Mouse (Mus musculus): ENCODE results near the gene Slc1a7. TPM values are rescaled to one million over a fixed set of nuclear protein-coding genes. Genes with fewer than 3 reads are reported as not detected.

Gene Slc1a7
- total RNA-seq, 2 experiments from 2014 or later, result 0.72 to 0.79 TPM

DNA sequence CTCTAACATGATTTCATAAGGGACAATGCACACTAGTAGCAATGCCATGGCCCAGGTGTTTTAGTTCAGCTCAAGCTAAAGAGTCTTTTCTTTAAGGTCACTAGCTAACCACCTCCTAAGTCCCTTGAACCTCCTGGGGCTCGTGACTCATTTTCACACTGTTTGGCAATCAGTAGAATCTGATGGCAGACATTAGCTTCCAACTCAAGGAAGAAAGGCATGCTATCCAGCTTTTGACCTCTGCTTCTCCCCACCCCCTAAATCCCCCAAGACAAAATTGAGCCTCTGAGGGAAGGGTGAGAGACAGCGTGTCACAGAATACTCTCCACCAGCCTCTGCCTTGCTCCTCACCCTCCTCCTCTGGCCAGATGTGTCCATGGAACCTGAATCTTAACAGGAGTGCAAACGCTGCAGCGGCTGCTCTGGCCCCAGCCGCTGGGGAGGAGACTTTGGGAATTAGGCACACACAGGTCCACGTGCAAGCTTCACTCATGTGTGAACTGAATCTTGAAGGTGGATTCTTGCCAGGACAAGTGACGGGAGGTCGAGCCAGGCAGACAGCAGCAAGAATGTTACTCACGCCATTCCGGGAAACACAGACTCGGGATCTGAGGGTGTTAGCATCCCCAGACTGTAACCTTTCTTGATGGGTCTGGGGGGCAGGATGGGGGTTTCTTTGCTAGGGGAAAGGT lies 30.7 kb downstream of the Slc1a7 start:
- intact Hi-C loops (cut with DNase I), result no loop called here
- DNase-seq (ENCODE audit: low spot score in 2 of 2), result no peak

DNA sequence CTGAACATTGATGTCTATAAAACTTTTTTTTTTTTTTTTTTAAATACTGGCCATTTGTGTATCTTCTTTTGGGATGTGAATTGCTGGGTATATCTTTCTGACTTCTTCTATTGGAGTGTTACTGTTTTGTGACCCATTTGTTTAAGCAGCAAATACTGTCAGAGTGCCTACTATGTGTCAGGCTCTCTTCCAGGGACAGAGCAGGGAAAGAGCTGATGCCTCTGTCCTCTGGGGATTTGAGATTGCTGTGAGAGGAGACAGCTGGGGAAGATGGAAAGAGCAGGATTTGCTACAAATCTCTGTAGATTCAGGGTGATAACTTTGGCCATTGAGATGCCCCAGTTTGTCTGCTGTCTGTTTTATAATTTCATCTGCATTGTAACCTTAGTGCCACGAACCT lies 31.2 kb downstream of the Slc1a7 start:
- intact Hi-C loops (cut with DNase I), result no loop called here
- no peak for DNase-seq (ENCODE audit: low spot score in 2 of 2)

DNA sequence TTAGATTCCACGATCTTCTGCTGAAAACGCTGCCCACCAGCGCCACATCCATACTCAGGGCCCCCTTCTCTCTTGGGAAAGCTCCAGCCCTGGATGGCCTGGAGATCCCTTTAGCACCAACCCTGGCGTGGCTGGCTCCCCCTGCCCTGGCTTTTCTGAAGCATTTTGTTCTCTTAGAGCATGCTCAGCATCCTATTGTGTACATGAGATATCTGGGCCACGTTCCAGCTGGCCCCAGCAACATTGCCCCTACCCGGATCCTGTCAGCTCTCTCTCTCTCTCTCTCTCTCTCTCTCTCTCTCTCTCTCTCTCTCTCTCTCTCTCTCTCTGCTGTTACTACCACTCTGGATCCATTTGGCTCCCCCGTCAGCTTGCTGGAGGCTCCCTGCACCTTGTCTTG lies 37.2 kb downstream of the Slc1a7 start:
- no peak for DNase-seq (ENCODE audit: low spot score in 2 of 2)
- intact Hi-C loops (cut with DNase I), result no loop called here

DNA sequence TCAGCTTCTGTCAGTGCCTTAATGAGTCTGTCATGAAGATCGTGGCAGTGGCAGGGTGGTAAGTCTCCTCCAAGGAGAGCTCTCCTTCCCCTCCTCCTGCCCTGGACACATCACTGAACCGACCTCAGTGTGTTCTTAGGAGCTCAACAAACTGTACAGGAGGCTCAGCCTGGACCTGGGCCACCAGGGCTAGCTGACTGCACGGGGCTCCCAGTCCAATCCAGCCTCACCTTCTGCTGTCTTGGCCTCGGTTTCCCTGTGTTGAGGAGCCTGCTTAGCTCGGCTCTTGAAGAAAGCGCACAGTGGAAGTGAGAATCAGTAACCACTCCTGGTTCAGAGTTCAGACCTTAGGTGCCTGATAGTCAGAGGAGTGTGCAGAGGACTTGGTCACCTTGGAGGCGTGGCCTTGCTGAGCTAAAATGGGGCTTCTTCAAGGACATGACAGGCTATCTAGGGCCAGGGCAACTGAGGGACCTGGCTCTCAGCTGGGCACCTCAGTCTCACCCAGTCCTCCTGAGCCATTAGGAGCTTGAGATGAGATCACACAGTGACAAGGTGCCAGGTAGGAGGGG lies 39.5 kb downstream of the Slc1a7 start:
- no peak for DNase-seq (ENCODE audit: low spot score in 2 of 2)
- intact Hi-C loops (cut with DNase I), result no loop called here

DNA sequence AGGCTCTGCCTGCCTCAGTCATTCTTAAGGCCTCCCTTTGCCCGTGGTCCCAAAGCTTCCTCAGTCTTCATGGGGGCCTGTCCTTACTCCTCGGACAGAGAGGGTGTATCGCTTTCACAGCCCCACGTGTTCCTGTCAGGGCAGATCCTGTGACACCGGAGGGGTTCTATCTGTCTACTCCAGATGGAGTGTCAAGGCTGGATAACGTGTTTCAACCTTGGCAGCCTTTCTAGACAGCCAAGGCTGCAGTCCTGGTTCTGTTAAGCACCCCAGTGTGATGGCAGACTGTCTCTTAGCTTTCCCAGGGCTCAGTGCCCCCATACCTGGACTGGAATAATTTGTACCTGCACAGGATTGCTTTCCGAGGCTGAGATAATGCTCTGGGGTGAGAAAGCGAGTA lies 40.4 kb downstream of the Slc1a7 start:
- DNase-seq (ENCODE audit: low spot score in 2 of 2), result no peak
- intact Hi-C loops (cut with DNase I), result no loop called here

DNA sequence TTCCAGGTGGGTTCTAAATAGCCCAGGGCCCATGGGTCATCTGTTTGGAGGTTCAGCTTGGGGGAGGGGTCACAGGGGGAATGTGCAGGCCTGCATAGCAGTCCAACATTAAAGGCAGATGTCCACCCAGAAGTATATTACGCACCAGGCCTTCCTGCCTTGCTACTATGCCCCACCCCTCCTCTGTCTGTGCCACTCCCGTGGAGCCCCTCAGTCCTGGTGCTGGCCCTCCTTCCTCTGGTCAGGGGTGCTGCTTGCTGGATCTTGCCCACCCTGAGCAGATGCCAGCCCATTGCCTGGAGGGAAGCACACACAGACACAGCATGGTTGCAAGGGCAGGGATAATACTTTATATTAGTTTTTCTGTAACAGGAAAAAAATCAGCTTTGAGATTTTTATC lies 46.3 kb downstream of the Slc1a7 start:
- no peak for DNase-seq (ENCODE audit: low spot score in 2 of 2)

DNA sequence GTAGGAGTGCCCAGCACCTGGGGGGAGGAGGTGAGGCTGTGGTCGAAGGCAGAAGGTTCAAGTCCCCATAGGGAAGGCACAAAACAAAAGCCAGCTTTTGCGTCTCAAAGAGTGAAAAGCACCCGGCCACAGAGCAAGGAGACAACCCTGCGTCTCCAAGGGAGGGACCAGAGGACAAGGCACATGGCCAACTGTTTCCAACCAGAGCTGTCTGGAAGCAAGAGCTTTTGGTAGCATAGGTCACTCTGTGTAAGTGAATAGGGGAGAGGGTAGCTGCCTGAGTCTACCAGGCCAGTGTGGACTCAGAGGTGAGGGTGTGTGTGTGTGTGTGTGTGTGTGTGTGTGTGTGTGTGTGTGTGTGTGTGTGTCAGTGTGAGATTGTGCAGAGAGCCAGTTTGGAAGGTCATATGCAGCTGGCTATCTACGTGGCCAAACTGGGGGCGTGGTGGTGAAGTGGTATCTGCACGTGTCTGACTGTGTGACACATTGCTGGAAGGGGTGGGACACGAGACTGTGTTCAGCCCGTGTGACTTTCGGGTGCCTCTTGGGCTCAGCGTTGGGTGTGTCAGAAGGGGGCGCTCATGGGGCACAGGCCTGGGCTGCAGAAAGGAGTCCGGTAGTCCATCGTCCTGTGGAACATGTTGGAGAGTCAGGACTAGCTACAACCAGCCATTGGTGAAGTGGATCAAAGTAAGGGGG lies 47.1 kb downstream of the Slc1a7 start:
- intact Hi-C loops (cut with DNase I), result no loop called here
- DNase-seq (ENCODE audit: low spot score in 2 of 2), result no peak

More for the DNA sequence above, 46.3 kb downstream of the Slc1a7 start:
- intact Hi-C loops (cut with DNase I), result no loop called here

DNA sequence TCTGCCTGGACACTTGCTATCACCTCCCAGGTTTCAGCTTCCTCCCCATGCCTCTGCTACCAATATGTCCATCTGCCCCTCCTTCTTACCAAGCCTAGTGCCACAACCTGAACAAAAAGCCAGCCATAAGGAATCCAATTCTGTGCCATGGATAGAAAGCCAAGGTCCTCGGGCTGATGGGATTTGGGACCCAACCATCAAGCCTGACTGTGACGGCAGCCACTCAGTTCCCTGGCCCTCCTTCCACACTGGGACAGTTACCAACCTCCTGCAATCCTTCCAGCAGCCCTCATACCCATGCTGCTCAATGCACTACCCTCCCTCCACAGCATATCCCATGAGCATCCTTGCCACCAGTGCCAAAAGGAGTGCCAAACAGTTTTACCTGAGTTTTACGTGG lies 48.2 kb downstream of the Slc1a7 start:
- intact Hi-C loops (cut with DNase I), result no loop called here
- no peak for DNase-seq (ENCODE audit: low spot score in 2 of 2)

DNA sequence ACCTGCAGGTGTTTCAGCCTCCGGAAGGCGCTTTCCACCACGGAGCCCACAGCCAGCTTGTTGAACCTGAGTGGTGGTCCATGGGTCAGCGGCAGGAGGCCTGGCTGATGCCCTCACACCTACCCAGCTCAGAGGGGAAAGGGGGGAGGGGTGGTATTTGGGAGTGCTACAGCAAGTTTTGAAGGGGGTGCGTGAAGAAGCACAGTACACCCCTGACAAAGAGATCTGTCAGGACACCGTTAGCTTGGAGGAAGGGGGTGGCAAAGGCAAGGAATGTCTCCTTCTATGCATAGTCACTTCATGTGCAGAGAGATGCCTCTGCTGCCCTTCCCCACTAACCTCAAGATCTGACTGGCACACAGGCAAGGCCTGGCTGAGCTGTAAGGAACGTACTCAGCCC lies 49.7 kb downstream of the Slc1a7 start:
- intact Hi-C loops (cut with DNase I), result no loop called here

DNA sequence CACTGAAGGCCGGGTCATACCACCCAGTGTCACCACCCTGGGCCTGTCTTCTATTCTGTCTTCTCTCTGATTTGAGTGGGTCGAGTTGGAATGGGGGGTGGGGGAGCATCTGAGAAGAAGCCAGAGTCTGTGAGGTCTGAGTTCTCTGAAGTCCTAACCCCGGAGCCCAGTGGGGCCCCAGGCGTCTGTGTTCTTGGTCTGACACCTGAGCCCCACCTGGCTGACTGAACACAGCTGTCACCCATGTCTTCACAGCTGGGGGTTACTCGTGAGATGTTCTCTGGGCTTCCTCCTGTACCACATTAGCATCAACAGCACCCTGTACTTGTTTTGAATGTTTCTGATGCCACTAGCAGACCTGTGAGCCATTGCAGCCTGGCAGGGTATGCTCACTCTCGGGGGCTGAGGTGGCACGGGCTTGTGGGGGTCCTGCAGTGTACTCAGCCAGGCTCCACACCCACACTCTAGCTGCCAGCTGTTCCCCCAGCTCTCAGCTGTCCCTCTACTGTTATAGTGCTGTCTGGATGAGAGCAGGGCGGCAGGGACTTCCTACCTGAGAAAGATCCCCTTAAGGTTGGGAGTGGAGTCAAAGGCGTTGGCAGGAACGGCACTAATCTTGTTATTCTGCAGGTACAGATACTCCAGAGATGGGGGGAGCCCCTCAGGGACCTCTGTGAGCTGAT lies 50.2 kb downstream of the Slc1a7 start:
- intact Hi-C loops (cut with DNase I), result no loop called here

More for the DNA sequence above, 49.7 kb downstream of the Slc1a7 start:
- DNase-seq (ENCODE audit: low spot score in 2 of 2), result no peak

DNA sequence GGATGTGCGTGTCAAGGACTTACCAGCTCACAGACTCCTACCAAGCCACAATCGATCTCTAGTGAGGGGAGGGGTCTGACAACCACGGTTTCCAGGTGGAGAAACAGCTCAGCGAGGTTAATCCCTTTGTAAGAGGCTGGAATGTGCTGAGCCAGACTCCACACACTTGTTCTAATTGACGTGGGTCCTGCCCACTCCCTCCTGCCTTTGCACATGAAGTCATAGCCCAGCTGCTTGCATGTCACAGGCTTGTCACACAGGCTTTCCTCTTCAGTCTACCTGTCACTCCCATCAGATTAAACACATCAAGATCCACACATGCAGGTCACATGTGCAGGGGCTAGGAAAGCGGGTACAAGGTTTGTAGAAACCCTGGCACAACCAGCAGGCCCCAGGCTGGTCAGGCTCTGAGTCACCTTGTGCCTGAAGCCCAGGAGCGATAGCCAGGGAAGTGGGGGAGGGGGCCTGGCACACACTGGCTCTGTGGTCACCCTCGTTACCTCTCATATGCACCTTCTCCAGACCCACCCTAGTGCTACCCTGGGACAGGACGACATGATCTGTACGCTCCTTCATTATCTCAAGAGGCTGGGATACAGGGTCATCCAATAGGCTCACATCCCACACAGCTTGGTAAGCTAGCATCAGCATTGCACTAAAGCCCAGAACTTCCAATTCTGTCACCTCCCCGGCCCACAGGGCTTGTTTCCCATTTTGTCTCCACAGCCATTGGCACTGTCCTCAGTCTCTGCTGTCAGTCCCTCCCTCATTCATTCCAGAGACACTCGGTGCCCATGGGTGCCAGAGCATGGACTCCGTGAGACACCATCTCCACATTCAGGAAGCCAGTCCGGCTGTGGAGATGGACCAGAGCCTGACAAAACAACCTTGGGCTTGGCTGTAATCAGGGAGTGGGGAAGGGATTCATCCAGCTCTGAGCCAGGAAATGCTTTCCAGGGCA lies 51.1 kb downstream of the Slc1a7 start:
- peak in 1 of 2 experiments; percentile 39 for DNase-seq (ENCODE audit: low spot score in 2 of 2)

More for the DNA sequence above, 50.2 kb downstream of the Slc1a7 start:
- no peak for DNase-seq (ENCODE audit: low spot score in 2 of 2)

DNA sequence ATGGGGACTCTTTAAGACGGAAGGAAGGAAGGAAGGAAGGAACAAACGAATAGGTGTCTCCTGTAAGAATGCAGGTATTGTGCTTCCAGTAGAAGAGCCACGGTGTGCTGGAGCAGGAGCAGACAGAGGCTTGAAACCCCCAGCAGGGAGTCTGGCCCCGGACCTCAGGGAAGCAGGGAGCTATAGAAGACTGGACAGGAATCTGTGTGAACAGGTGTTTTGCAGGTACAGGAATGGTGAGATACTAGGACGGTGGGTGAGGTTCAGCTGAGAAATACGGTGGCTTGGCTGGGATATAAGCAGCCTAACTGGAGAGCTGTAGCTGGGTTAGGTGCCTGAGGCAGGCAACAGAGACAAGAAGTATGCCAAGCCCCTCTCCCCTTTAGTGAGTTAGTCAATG lies 52.0 kb downstream of the Slc1a7 start:
- no peak for DNase-seq (ENCODE audit: low spot score in 2 of 2)
- intact Hi-C loops (cut with DNase I), result no loop called here

More for the DNA sequence above, 51.1 kb downstream of the Slc1a7 start:
- intact Hi-C loops (cut with DNase I), result no loop called here

DNA sequence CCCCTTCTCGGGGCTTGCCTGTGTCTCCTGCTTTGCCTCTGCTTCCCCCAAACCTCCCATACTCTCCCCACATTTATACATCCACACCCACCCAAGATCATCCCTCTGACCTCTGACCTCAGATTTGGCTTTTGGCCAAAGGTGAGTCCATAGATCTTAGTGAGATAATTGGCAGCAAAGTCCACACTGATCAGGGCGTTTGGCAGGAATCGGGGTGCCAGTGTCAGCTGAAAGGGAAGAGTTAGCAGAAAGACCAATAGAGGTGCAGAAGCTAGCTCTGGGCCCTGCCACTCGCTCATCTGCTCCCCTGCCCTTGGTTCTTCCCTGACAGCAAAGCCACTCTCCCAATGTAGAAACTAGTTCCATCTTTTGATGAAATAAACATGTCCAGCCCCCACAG lies 55.1 kb downstream of the Slc1a7 start:
- intact Hi-C loops (cut with DNase I), result no loop called here
- no peak for DNase-seq (ENCODE audit: low spot score in 2 of 2)

DNA sequence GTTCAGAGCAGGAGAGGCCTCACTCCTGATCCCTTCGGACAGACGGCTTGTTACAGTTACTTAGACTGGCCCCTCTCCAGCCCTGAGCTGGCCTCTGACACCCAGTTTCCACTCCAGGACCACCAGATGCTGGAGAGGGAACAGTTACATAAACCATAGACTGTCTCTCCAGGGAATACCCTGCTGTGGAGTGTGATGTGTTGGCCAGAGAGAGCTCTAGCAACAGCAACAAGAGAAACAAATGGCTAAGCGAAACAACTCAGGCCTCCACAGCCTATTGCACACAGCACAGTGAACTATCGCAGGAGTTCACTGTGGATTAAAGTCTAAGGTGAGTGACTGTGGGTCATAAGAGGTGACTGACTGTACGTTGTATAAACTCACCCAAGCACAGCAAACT lies 56.5 kb downstream of the Slc1a7 start:
- no peak for DNase-seq (ENCODE audit: low spot score in 2 of 2)
- intact Hi-C loops (cut with DNase I), result no loop called here

DNA sequence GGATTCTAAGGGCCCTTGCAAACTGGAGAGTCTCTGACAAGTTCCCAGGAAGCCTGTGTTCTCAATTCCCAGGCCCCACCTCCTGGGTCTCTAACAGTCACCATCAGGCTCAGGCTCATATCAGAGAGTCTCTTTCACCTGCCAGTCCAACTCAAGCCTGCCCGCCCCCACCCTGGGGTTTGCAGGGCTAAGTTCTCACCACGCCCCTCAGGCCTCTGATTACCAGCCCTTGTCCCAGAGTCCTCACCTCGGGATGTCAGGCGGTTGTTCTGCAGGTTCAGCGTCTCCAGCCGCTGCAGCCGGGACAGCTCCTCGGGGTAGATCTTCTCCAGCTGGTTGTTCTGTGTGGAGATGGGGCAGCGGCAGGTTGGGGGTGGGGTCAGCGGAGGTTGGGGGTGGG lies 57.1 kb downstream of the Slc1a7 start:
- intact Hi-C loops (cut with DNase I), result no loop called here
- DNase-seq (ENCODE audit: low spot score in 2 of 2), result no peak

DNA sequence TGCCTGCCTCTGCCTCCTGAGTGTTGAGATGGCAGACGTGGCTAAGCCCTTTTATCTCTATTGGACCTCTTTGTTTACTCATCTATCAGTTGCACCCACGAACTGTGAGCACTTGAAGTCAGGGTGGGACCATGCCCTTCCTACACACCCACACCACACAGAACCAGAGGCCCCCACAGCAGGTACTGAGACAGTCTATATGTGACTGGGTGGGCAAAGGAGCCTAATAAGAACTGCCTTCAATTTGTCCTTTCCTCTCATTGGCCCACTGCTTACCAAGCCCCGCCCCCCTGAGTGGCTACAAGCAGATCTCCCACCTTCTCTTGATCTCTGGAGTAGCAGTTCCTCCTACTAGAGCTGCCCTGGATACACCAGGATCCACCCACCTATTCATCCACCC lies 58.1 kb downstream of the Slc1a7 start:
- intact Hi-C loops (cut with DNase I), result no loop called here
- no peak for DNase-seq (ENCODE audit: low spot score in 2 of 2)

DNA sequence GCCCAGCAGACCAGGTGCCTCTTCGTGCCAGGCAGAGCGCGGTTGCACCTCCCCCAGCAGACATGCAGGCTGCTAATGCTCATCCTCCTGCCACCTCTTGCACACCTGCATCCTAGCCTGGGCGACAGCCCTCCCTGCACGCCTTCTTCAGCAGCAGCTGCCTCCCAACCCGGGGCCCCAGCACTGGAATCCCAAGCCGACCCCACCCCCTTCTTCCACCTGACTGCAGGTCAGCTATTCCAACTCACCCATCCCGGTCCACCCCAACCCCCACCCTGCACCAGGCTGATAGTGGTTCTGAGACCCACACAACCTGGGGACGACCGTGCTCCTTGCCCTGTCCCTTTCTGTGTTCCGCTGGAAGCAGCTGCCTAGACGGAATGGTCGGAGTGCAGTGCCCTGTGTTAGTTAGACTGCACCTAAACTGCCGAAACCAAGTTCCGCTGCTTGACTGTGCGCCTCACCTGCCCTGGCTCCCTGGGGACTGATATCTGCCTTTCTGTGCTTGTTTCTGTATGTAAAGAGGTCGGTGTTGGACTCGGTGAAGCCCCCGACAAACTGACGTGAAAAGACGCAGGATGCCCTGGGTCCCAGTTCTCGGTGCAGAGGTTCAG lies 62.9 kb downstream of the Slc1a7 start:
- intact Hi-C loops (cut with DNase I), result no loop called here
- DNase-seq (ENCODE audit: low spot score in 2 of 2), result peak in 1 of 2 experiments; percentile 12

DNA sequence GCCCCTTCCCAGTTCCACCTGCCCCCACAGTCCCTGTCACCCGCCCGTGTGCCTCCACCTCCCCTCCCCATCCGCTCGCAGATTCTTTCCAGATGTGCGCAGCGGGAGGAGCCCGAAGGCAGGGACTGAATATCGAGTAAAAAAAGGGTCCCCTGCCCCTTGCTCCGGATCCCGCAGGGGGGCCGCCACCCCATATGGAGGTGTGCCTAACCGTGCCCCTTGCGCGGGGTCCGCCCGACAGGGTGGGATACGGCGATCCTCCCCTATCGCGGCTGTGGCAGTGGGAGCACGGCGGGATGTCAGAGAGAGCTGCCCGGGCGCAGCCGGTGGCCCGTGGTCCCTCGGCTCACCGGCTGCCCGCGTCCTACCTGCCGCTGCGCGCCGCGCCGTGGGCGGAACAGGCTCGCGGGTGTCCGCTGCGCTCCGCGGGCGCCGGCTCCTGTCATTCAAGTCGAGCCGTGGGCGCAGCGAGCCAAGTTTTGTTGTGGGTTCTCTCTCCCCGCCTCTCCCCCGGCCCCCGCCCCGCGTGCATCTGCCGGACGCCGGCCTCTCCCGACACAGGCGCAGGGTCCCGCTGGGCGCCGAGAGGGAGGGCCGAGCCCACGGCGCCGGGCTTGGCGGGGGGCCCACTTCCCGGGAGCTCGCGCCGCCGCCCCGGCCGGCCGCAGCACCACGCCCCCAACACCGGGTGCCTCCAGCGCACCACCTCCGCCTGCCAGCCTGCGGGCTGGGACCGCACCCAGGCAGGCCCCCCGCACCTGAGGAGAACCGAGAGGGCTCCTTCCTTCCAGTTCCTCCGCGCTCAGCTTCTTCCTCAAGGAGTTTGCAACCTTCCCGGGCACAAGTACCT lies 63.6 kb downstream of the Slc1a7 start:
- DNase-seq (ENCODE audit: low spot score in 2 of 2), result peak; percentile 57 to 72
- intact Hi-C loops (cut with DNase I), result no loop called here

Data from left cerebral cortex, postnatal 36 days (tissue).